Mouse (Mus musculus) neural tube, embryonic 14.5 days (tissue): ENCODE measurements around the gene Atf1. TPM values are rescaled to one million over a fixed set of nuclear protein-coding genes. Genes with fewer than 3 reads are reported as not detected.
"Not testable (repeated sequence)": the region's sequence is repeated elsewhere in the genome, so short reads cannot be mapped to it uniquely, and the experiment has no call there.

Experiments
- ATAC-seq: fragments of 200-750 bp; cut with Nextera tagmentation; 2 replicates; pipeline ENCODE4 v1.8.0; 2017; ENCODE audit warnings: low read depth, mild to moderate bottlenecking, moderate TSS enrichment, moderate library complexity
- H3K27ac ChIP-seq: fragments of 300-500 bp; sonication (generic); 2 replicates; pipeline ENCODE4 v1.5.1; 2014; ENCODE audit warnings: low read depth, mild to moderate bottlenecking, control low read depth, low read length, moderate library complexity, mixed read lengths
- H3K27me3 ChIP-seq: fragments of 300-500 bp; sonication (generic); 2 replicates; pipeline ENCODE4 v1.6.1; 2014; ENCODE audit warnings: low read length; ENCODE audit not compliant: control insufficient read depth, insufficient read depth
- H3K36me3 ChIP-seq: fragments of 300-500 bp; sonication (generic); 2 replicates; pipeline ENCODE4 v1.6.1; 2014; ENCODE audit warnings: low read length, mixed read lengths; ENCODE audit not compliant: control insufficient read depth, insufficient read depth
- H3K4me1 ChIP-seq: fragments of 300-500 bp; sonication (generic); 2 replicates; pipeline ENCODE4 v1.6.1; 2014; ENCODE audit warnings: low read length; ENCODE audit not compliant: control insufficient read depth, insufficient read depth
- H3K4me2 ChIP-seq: fragments of 300-500 bp; sonication (generic); 2 replicates; pipeline ENCODE4 v1.6.1; 2014; ENCODE audit warnings: mild to moderate bottlenecking, low read depth, low read length, control low read depth
- H3K4me3 ChIP-seq: fragments of 300-500 bp; sonication (generic); 2 replicates; pipeline ENCODE4 v1.5.1; 2014; ENCODE audit warnings: low read depth, low read length, control low read depth, mixed read lengths
- H3K9ac ChIP-seq: fragments of 300-500 bp; sonication (generic); replicated peaks from 2 replicates; pipeline ENCODE4 v1.6.1; 2014; ENCODE audit warnings: low read depth, mild to moderate bottlenecking, control low read depth, low read length, mixed read lengths
- H3K9me3 ChIP-seq: fragments of 300-500 bp; sonication (generic); 2 replicates; pipeline ENCODE4 v1.6.1; 2016; ENCODE audit warnings: low read length; ENCODE audit not compliant: control insufficient read depth
- WGBS: fragments of 180-500 bp; shearing (Covaris S2); extraction: QIAGEN DNeasy Blood & Tissue Kit; methylation state at CpG from one replicate; pipeline ENCODE4 v1.1.7; 2014; 5-methylcytosine and 5-hydroxymethylcytosine counted together
- polyA plus RNA-seq: library from polyadenylated mRNA; unstranded; fragments of >200 nt; fragmentation: Nextera tagmentation; extraction: Ambion mirVana; gene quantifications from 2 replicates; pipeline ENCODE4 v1.2.1, GENCODE M21; 2014

The Atf1 gene
- polyA plus RNA-seq, 1 experiment from 2014 or later = 14.6 TPM

DNA sequence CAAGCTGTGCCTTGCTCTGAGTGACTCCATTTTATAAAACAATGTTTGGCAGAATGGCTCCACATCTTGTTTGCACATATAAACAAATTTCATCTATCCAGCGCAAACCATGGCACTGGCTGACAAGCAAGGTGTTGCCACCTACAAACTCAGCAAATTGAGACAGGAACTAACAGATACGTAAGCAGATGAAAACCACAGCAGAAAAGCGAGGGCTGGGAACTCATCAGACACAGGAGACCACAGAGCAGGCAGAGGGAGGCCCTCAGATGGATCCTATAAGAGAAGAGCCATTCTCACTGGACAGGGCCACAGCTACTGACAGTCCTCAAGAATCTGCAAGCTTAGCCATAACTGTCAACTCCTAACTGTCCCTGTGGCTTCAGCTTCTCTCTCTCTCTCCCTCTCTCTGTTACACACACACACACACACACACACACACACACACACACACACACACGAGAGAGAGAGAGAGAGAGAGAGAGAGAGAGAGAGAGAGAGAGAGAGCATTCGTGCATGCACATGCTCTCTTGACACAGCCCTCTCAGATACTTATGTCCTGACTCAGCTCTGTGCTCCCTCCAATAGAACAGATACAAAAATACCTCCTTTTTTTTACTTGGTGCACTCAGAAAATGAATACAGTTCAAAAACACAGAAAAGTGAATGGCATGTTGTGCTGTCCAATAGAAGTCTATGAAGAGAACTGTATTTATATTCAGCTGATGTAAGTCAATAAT, 38.1 kb downstream of the Atf1 start:
- Histone ChIP-seq H3K36me3 (no peaks in the 10 kb centered on the region), H3K4me2 (no peak overlapping the region), H3K4me1 (no peaks in the 10 kb centered on the region), H3K9me3 (no peaks in the 10 kb centered on the region), H3K9ac (no peak overlapping the region), H3K4me3 (no peak overlapping the region), H3K27ac (no peak overlapping the region), H3K27me3 (no peaks in the 10 kb centered on the region)
- no peak for ATAC-seq
- WGBS = 88% methylated on average over 4 of the region's 5 CpGs

DNA sequence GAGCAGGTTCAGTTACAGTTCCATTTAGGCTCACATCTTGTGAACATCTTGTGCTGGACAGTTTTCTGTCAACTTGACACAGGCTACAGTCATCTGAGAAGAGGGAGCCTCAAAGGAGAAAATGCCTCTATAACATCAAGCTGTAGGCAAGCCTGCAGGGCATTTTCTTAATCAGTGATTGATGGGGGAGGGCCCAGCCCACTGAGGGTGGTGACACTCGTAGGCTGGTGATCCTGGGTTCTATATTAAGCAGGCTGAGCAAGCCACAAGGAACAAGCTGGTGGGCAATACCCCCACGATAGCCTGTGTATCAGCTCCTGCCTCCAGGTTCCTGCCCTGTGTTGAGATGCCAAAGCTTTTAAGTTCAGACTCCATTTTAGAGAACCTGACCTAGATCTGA, 41.3 kb downstream of the Atf1 start:
- 74% methylated on average over 2 of the region's 2 CpGs for WGBS

DNA sequence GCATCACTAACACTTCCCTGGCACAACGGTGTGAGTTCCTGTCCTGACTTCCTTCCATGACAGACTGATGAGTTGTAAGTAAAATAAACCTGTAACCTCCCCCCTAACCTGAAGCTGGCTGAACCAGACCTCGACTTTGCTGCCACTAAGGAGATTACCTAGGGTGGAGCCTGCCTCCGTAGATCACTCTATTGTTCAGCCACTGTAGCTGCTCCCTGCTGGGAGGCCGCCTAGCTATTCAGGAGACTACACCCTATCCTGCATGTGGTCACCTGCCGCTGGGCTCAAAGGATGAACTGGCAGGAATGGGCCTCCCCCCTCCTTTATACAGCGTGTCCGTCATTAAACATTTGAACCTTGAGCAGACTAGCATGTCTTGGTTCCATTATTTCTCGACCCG, 42.2 kb downstream of the Atf1 start:
- Histone ChIP-seq H3K4me2 (no peak overlapping the region), H3K27ac (no peak overlapping the region), H3K27me3 (no peaks in the 10 kb centered on the region), H3K4me1 (no peaks in the 10 kb centered on the region), H3K9ac (no peak overlapping the region), H3K4me3 (no peak overlapping the region), H3K36me3 (no peaks in the 10 kb centered on the region), H3K9me3 (no peaks in the 10 kb centered on the region)
- WGBS = 17% methylated on average over 9 of the region's 9 CpGs
- no peak for ATAC-seq

More for the DNA sequence above, 41.3 kb downstream of the Atf1 start:
- H3K4me1 ChIP-seq = no peaks in the 10 kb centered on the region
- no peaks in the 10 kb centered on the region for H3K9me3 ChIP-seq
- no peak overlapping the region for H3K27ac ChIP-seq
- H3K36me3 ChIP-seq = no peaks in the 10 kb centered on the region
- ATAC-seq = no peak
- no peak overlapping the region for H3K4me3 ChIP-seq
- no peak overlapping the region for H3K9ac ChIP-seq
- no peak overlapping the region for H3K4me2 ChIP-seq
- H3K27me3 ChIP-seq = no peaks in the 10 kb centered on the region

DNA sequence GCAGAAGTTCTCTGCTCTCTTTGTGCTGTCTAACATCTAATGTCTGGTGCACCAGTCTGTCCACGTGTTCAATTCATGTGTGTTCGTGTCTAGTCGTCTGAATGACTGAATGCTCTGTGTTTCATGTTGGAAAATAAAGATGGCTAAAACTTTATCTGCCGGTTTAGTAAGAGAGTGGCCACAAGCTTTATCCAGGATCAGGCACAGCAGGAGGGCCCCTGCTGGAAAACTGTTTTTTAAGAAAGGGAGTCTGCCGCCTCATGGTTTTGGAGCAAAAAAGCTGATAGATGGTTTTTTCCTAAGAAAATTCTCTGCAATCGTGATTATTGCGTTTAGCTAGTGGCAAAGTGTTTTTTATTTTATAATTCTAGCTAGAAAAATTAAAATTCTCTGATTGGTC, 43.0 kb downstream of the Atf1 start:
- H3K9ac ChIP-seq, H3K4me2 ChIP-seq, H3K4me1 ChIP-seq, H3K4me3 ChIP-seq, ATAC-seq, H3K27me3 ChIP-seq, H3K27ac ChIP-seq, H3K36me3 ChIP-seq, H3K9me3 ChIP-seq: not testable (repeated sequence)
- 27% methylated on average over 7 of the region's 7 CpGs for WGBS

DNA sequence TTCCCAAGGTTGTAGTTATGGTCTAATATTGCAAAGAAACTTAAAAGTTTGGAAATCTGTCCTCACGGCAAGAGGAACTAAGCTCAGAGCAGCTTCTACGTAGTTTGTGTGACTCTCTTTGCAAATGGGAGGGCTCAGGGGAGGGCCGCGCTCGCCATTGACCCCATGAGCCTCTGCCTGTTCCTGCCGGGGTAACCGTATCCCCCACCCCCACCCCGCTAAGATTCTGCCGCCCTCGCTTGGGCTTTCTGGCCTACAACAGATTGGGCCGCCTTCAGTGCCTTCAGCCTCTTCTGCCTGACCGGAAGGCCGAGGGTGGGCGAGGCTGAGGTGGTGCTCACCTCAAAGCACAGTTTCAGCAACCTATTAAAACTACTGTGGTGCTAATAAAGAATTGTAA, 43.8 kb downstream of the Atf1 start:
- 72% methylated on average over 14 of the region's 14 CpGs for WGBS
- Histone ChIP-seq H3K9ac (no peak overlapping the region), H3K4me3 (no peak overlapping the region), H3K4me1 (no peaks in the 10 kb centered on the region), H3K4me2 (no peak overlapping the region), H3K9me3 (no peaks in the 10 kb centered on the region), H3K36me3 (no peaks in the 10 kb centered on the region), H3K27ac (no peak overlapping the region), H3K27me3 (no peaks in the 10 kb centered on the region)
- no peak for ATAC-seq

DNA sequence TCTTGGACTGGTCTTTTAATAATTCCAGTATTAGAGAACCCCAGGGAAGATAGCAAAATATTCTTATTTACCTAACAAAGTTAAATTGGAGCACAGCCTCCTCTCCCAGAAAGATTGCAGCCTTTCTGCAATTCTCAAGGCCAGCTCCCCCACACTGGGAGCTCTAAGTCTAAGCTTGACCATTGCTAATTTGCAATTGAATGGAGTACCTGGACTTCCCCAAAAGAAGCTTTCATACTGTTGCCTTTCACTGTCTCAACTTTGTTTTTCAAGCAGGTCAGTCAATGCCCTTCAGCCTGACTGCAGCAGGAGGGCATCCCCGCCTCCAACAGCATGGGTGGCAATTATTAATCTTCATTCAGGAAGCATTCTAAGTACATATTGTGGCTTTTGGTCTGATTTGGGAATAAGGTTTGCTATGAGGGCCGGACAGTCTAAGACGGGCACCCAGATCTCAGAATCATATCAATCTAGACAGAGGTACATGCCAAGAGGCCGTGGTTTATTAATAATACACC, 46.2 kb downstream of the Atf1 start:
- not testable (repeated sequence) for H3K4me3 ChIP-seq, H3K4me2 ChIP-seq, H3K36me3 ChIP-seq, H3K4me1 ChIP-seq, H3K27me3 ChIP-seq, H3K27ac ChIP-seq, ATAC-seq, H3K9ac ChIP-seq, H3K9me3 ChIP-seq
- WGBS = 95% methylated on average over 4 of the region's 4 CpGs

DNA sequence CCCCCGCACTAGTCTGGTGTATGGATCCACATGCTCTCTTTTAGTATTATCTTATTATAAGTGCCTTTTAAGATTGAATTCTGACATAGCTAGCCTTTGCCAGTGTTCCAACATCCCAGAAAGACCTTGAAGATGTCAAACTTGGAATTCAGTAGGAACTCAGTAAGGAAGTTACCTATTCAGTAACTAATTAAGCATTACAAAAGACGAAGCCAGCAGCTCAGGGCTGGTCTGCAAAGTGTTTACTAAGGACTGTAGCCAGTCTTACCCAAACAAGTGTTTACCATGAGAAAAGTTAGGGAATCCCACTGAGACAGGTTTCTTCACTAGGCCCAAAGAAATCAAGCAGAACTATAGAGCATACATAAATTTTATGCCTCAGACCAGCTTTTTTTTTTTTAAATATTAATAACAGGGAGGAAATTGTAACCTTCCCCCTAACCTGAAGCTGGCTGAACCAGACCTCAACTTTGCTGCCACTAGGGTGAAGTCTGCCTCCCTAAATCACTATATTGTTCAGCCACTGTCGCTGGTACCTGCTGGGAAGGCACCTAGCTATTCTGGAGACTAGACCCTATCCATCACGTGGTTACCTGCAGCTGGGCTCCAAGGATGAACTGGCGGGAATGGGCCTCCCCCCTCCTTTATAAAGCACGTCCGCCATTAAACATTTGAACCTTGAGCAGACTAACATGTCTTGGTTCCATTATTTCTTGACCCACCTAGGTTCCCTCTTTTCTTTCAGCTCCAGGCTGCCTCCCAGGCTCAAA, 47.4 kb downstream of the Atf1 start:
- Histone ChIP-seq H3K4me2 (no peak overlapping the region), H3K9me3 (no peaks in the 10 kb centered on the region), H3K36me3 (no peaks in the 10 kb centered on the region), H3K9ac (no peak overlapping the region), H3K4me1 (no peaks in the 10 kb centered on the region), H3K4me3 (no peak overlapping the region), H3K27me3 (no peaks in the 10 kb centered on the region), H3K27ac (no peak overlapping the region)
- no peak for ATAC-seq
- 94% methylated on average over 7 of the region's 7 CpGs for WGBS

DNA sequence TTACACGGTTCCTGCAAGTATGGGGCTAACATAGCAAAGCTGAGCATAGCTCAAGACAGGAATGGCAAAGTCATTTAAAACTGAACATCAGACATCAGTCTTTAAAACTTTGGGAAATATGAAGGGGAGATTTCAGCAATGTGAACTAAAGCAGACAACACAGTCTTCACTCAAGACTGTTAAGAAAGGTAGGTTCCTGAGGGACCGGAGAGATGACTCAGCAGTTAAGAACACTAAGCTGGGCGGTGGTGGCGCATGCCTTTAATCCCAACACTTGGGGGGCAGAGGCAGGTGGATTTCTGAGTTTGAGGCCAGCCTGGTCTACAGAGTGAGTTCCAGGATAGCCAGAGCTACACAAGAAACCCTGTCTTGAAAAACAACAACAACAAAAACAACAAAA, 48.8 kb downstream of the Atf1 start:
- H3K27ac ChIP-seq = no peak overlapping the region
- no peak for ATAC-seq
- H3K36me3 ChIP-seq = no peaks in the 10 kb centered on the region
- no peak overlapping the region for H3K4me3 ChIP-seq
- no peak overlapping the region for H3K4me2 ChIP-seq
- H3K9ac ChIP-seq = no peak overlapping the region
- H3K9me3 ChIP-seq = no peaks in the 10 kb centered on the region
- 91% methylated on average over 4 of the region's 4 CpGs for WGBS
- H3K27me3 ChIP-seq = no peaks in the 10 kb centered on the region
- no peaks in the 10 kb centered on the region for H3K4me1 ChIP-seq

DNA sequence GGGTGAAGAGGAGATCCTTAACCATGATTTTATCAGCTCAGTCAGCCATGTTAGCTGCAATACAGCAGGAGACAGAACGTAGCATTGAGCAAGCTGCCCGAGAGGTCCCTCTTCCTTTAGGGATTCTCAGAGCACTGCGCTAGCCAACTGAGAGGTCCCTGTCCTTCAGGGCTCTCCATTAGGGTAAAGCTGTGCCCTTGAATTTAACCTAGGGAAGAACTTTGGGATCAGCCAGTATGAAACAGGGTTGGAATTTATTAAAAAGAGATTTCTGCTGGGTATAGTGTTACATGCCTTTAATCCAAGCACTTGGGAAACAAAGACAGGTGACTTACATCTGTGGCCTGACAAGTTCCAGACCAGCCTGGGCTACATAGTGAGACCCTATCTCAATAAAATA, 50.0 kb downstream of the Atf1 start:
- H3K27me3 ChIP-seq = no peaks in the 10 kb centered on the region
- H3K36me3 ChIP-seq = no peaks in the 10 kb centered on the region
- no peak overlapping the region for H3K4me2 ChIP-seq
- H3K4me3 ChIP-seq = no peak overlapping the region
- H3K4me1 ChIP-seq = no peaks in the 10 kb centered on the region
- no peaks in the 10 kb centered on the region for H3K9me3 ChIP-seq
- no peak overlapping the region for H3K27ac ChIP-seq
- H3K9ac ChIP-seq = no peak overlapping the region
- ATAC-seq = no peak
- WGBS = 88% methylated on average over 3 of the region's 3 CpGs
